Mouse (Mus musculus) brain, embryonic 14.5 days (tissue): ENCODE results near the gene Ascc1. TPM values are rescaled to one million over a fixed set of nuclear protein-coding genes. Genes with fewer than 3 reads are reported as not detected.
A peak's percentile ranks its signal among the peaks of the same experiment; 100 is the strongest.

ENCODE experiments used
- DNase-seq: peaks from one replicate; pipeline ENCODE4 v3.0.0-alpha.2; 2011; ENCODE audit warnings: low read depth
- CTCF ChIP-seq: fragments of 200-500 bp; IDR thresholded peaks from 2 replicates; pipeline ENCODE4 v1.5.1; 2012; ENCODE audit warnings: inconsistent platforms, mild to moderate bottlenecking, moderate library complexity, borderline replicate concordance; ENCODE audit not compliant: insufficient read depth, insufficient read length; ENCODE audit errors: extremely low read depth
- POLR2A ChIP-seq: fragments of 200-500 bp; IDR thresholded peaks from 2 replicates; pipeline ENCODE4 v1.6.1; 2012; ENCODE audit warnings: mild to moderate bottlenecking, inconsistent platforms, borderline replicate concordance; ENCODE audit not compliant: poor library complexity, insufficient read depth, insufficient read length, severe bottlenecking; ENCODE audit errors: extremely low read depth
- polyA plus RNA-seq: library from polyadenylated mRNA; depleted of rRNA; stranded (reverse); fragments of >200 nt; gene quantifications from 2 replicates; pipeline ENCODE4 v1.2.3, GENCODE M21; 2012

Gene Ascc1
- polyA plus RNA-seq, 1 experiment = 36.3 TPM

DNA sequence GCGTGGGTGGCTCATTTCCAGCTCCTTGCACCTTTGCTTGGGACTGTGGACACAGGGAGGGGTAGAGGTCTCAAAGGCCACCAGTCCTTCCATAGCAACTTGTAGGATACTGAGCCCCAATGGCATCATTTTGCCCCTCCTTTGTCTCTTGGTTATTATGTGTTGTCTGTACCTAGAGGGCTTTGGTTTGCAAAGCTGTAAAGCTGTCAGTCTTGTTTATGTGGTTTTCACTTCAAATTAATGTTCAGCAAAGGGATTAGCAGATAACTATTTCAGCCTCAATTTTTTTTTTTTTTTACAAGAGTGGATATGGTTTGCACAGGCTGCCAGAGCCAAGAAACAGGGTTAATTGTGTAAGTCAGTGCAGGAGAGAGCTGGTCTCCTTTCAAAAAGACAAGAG, 93.7 kb downstream of the Ascc1 start:
- DNase-seq = no peak

DNA sequence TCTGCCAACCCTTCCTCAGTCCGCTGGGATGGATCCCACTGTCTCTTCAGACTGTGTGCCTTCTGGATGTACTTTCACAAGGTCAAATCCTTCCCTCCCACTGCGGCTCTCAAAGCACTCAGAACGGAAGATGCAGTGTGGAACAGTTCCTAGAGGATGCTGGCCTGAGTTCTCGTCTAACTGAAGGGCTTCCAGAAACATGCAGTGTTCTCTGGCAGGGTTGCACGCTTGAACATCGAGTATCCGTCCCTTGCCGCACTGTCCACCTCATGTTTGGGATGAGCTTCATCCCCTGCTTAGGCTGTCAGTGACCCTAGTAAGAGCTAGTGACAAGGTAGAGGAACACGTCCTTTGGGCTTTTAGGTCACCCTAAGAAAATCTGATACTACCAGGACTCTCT, 94.5 kb downstream of the Ascc1 start:
- no peak for DNase-seq

More for the DNA sequence above, 93.7 kb downstream of the Ascc1 start:
- TF ChIP-seq CTCF (no peak), POLR2A (no peak)

DNA sequence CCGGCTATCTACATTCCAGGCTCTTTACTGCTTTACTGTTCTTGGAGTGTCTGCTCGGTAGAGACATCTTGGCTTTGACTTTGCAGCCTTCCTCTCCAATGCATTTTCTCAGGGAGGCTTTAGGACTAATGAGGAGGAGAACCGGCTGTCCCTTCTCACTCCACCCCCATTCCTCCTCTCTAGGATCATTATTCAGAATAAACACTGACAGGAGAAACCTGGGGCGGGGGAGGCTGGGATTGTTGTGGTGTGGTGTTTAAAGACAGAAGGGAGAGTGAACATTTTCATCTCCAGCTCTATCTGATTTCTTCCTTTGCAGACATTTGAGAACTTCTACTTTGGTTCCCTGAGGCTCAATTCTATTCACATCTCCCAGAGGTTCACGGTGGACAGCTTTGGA, 95.2 kb downstream of the Ascc1 start:
- no peak for TF ChIP-seq POLR2A
- TF ChIP-seq CTCF = no peak
- no peak for DNase-seq

More for the DNA sequence above, 94.5 kb downstream of the Ascc1 start:
- TF ChIP-seq POLR2A (no peak), CTCF (no peak)

DNA sequence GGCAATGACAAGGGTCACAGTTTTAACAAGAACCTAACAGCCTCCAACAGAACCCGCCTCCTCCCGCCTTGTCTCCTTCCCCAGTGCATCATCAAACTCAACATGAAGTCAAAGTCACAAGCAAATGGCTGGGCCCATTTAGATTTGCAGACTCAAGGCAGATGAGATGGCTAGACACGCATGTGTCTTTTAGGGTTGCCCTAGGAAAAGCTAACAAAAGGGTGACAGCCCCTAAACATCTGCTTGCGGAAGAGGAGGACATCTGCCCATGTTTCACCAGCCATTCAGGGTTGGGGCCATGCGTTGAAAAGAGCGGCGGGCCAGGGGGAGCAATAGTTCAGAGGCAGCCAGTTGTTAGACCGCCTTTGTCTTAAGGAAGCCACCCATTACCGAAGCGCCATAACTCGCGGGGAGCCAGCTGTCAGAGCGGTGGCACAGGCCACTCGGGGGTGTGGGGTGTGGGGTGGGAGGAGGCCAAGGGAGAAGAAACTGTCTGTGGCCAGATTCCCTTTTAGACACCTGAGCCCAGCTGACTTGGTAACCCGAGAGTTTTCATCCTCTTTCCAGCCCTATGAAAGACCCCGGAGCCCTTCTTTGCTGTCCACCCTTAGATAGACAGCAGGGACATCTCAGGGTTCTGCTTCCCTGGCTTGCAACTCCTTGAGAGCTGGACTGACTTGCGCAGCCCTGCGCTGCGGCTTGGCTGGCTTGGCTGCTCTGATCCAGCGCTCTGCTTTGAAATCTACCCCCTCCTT, 103.0 kb downstream of the Ascc1 start:
- TF ChIP-seq POLR2A (no peak; the same call in 1 of the 2 replicates), CTCF (no peak)
- DNase-seq = peak; percentile 47

DNA sequence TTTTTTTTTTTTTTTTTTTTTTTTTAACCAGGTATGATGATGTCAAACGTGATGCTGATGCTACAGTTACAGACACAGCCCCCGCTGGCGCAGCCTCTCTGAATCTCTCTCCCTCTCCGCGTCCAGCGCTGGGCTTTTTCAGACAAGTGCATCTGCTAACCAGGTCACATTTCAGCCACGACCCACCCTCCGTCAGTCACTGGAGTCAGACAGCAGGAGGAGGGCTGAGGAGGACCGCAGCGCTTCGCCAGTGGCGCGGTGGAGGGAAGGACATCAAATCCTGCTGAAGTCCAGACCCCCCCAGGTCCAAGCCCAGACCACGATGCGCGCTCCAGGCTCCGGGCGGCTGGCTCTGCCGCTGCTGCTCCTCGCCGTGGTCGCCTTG, 103.5 kb downstream of the Ascc1 start, which contains the start of gene Spock2:
Spock2 (plus strand) TSS at position 74 of the 385 bp plus-strand sequence.
- DNase-seq = peak; percentile 88
- TF ChIP-seq POLR2A (0 out of 2 replicates have a peak, but pooled peaks have one; percentile 12), CTCF (no peak)

DNA sequence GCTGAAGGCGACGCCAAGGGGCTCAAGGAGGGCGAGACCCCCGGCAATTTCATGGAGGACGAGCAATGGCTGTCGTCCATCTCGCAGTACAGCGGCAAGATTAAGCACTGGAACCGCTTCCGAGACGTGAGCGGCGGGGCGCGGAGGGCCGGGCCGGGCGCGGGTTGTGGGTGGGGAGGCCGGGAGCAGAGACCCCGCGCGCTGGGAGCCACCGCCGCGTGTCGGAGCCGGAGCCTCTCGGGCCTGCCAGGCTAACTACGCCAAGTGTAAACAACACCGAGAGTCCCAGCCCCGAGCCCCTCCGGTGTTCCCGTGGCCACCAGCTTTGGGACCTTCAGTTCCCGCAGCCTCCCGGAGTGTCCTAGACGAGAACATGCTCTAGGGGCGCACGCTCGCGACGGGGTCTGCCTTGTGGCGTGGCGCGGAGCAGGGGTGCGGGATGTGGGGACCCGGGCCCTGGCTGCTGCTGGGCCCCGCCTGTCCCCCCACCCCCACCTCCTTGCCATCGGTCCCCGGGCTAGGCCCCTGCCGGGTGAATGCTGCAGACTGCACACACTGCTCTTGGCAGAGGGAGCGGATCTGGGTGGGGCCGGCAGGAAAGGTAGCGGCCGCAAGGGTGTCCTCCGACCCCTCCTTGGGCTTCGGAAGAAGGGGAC, 104.1 kb downstream of the Ascc1 start:
- TF ChIP-seq CTCF (peak; percentile 45; the same call in 1 of the 2 replicates), POLR2A (no peak)
- DNase-seq = peak; percentile 72

DNA sequence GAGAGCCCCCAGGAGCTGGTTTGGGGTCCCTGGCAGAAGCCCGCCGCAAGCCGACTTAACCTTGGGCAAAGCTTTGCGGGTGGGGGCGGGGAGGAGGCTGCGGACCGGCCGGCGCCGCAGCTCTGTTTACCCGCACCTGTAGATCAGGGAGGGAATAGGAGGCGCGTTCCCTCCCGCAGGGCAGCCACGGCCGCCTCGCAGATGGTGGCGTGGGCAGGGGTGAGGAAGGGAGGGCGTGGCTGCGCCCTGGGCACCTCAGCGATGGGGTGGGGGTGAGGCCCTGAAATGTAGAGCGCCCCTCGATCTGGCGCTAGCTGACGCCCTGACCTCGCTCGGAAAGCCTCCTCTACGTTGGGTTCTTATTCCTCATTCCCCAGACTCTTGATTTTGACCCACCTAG, 104.8 kb downstream of the Ascc1 start:
- TF ChIP-seq POLR2A (no peak), CTCF (no peak)
- DNase-seq = peak; percentile 40

DNA sequence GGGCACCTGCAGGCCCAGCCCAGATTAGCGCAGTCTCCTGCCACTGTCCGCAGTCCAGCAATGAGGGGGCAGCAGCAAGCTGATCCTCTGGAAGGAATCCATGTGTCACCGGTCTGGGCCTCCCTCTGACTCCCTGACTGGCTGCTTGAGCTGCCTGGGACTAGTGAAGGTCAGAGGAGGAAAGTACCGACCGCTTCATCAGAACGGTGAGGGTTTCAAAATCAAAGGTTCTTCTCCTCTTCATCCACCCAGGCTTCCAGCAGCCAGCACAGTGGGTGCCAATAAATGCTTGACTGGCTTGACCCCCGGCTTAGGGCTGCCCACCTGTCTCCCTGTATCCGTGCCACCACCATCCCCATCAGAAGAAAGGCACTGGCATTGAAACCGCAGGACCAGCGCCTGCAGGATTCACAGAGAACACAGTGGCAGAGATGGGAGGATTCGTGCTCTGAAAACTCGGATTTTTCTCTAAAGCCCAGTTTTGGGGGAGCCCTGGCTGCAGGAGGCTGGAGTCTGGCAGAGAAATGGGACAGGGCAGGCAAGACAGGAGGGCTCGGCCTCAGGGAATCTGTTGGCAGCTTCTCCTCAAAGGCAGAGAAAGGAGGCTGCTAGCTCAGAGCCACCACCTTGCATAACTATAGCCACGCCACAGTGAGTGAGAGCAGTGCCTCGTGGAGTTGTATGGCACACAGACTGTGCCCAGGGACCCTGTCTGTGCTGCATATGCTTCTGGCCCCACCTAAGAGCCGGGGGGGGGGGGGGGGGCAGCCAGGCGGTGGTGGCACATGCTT, 105.9 kb downstream of the Ascc1 start:
- no peak for TF ChIP-seq CTCF
- no peak for TF ChIP-seq POLR2A
- no peak for DNase-seq

DNA sequence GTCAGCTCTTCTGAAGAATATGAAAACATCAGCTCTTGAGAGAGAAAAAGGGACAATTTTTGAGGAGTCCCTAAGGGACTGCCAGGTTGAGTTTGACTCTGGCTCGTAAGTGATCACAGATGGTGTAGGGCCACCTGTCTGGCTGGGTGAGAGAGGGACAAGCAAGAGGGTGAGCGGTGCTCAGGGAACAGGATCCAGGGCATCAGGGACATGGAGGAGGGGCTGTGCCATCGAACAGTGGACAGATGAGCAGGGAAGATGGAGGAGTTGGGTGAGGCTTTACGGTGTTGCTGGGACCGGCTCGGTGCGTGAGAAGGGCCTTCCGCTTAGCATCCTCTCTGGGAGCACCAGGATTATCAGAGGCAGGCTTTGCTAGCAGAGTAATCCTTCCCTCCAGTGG, 106.7 kb downstream of the Ascc1 start:
- no peak for TF ChIP-seq CTCF
- TF ChIP-seq POLR2A = no peak
- DNase-seq = no peak

DNA sequence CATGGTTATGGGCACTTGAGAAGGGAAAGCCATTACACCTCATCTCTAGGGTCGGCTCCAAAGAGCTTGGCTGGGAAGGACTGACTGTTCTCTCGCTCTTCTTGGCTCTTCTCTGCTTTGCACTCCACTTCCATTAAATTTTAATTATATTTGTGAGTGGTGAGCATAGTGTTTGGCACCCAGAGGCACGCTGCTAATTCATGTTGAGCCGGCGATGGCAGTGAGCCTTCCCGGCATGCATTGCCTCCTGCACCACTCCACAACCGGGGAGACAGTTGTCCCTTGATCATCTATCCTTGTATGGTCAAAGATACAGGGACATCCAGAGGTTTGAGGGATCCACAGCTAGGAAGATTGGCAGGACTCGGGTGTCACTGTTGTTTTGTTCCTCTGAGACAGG, 107.4 kb downstream of the Ascc1 start:
- no peak for TF ChIP-seq POLR2A
- no peak for DNase-seq

DNA sequence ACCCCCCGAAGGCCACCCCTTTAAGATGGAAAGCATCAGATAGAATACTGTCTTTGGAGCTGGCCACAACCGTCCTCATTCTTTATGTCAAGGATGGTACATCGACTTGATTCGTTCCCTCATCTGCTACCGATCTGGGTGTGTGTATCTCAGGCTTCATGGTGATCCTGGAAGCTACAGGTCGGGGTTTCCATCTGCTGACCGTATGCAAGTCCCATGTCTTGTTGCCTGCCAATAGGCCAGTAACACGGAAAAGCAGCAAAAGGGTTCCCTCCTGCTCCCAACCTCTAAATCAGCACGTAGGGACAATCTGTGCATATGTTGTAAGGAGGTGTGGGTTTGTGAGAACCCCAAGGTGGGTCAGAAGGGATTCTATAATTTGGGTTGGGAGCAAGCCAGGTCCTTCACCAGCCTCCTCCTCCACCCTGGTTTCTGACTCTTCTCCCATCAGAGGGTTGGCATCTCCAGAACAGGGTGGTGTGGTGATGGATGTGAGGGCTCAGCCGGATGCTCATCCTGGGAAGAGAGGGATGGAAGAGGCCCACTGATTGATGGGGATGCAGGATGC, 108.4 kb downstream of the Ascc1 start:
- DNase-seq = no peak
- no peak for TF ChIP-seq POLR2A
- TF ChIP-seq CTCF = no peak
